Comparison of ENCODE assay signal across 14 mouse cellular contexts in genomic region chr16:94544540-94545105, GRCm38 (mm10). TPM values are rescaled to one million over a fixed set of nuclear protein-coding genes. Genes with fewer than 3 reads are reported as not detected.
DNase-seq lines count a peak whose midpoint lies in the region; ATAC-seq and TF ChIP-seq lines count a peak whose summit lies in the region.
"Had no signal": no experiment of that assay in that cellular context is flagged by ENCODE, and none has a peak within 500 bp of the region (broad histone marks: within the 10 kb centered on the region; RNA-seq: fewer than 3 reads in every experiment).

No protein-coding gene starts in this region.

- no peak for TF ChIP-seq EP300 in CH12.LX (IDR thresholded peaks at IDR 0.05; ENCODE audit: low read length)

- 41% methylated on average over 11 of the region's 11 CpGs for WGBS in heart, embryonic 10.5 days
- whole genome bisulfite sequencing in liver, embryonic 11.5 days, result 55% methylated on average over 11 of the region's 11 CpGs
- 49% methylated on average over 11 of the region's 11 CpGs for WGBS in neural tube, embryonic 15.5 days
- WGBS in midbrain, embryonic 11.5 days, result 74% methylated on average over 11 of the region's 11 CpGs

- no peak overlapping the region for H3K4me3 ChIP-seq in CH12.LX (replicated peaks in 1 of 3; ENCODE audit: low read depth in 2 of 3, low read length in 2 of 3, poor library complexity in 1 of 3)
- no peak overlapping the region for H3K4me3 ChIP-seq in heart, embryonic 10.5 days
- H3K4me3 ChIP-seq in liver, embryonic 11.5 days (ENCODE audit: low read depth, low read length), result no peak overlapping the region
- no peak overlapping the region for H3K4me3 ChIP-seq in neural tube, embryonic 15.5 days (replicated peaks)
- no peak overlapping the region for H3K4me3 ChIP-seq in midbrain, embryonic 11.5 days (ENCODE audit: low read depth, low read length)
- H3K4me3 ChIP-seq: hindbrain, embryonic 15.5 days; layer of hippocampus, adult 2 months; limb, embryonic 12.5 days had no signal

- H3K9me3 ChIP-seq in CH12.LX (replicated peaks; ENCODE audit: low read length), result no peaks in the 10 kb centered on the region
- no peaks in the 10 kb centered on the region for H3K9me3 ChIP-seq in heart, embryonic 10.5 days
- H3K9me3 ChIP-seq in liver, embryonic 11.5 days (ENCODE audit: control insufficient read depth, low read length), result no peaks in the 10 kb centered on the region
- no peaks in the 10 kb centered on the region for H3K9me3 ChIP-seq in neural tube, embryonic 15.5 days (replicated peaks)
- H3K9me3 ChIP-seq in midbrain, embryonic 11.5 days (ENCODE audit: control insufficient read depth, low read length), result no peaks in the 10 kb centered on the region
- H3K9me3 ChIP-seq: G1E; hindbrain, embryonic 15.5 days; limb, embryonic 12.5 days had no signal

- no peaks in the 10 kb centered on the region for H3K27me3 ChIP-seq in CH12.LX (replicated peaks)
- no peaks in the 10 kb centered on the region for H3K27me3 ChIP-seq in heart, embryonic 10.5 days (ENCODE audit: insufficient read depth, poor library complexity, severe bottlenecking)
- H3K27me3 ChIP-seq in liver, embryonic 11.5 days (replicated peaks; ENCODE audit: control insufficient read depth, insufficient read depth, low read length), result no peaks in the 10 kb centered on the region
- H3K27me3 ChIP-seq in neural tube, embryonic 15.5 days (replicated peaks), result no peaks in the 10 kb centered on the region
- H3K27me3 ChIP-seq in midbrain, embryonic 11.5 days (ENCODE audit: control insufficient read depth, insufficient read depth, low read length), result no peaks in the 10 kb centered on the region
- H3K27me3 ChIP-seq: hindbrain, embryonic 15.5 days; limb, embryonic 12.5 days had no signal

- no peak overlapping the region for H3K9ac ChIP-seq in CH12.LX (ENCODE audit: insufficient read depth, low read depth)
- H3K9ac ChIP-seq in liver, embryonic 11.5 days (ENCODE audit: low read depth, low read length), result no peak overlapping the region
- H3K9ac ChIP-seq in neural tube, embryonic 15.5 days (replicated peaks), result no peak overlapping the region
- no peak overlapping the region for H3K9ac ChIP-seq in midbrain, embryonic 11.5 days (ENCODE audit: low read length)
- H3K9ac ChIP-seq: hindbrain, embryonic 15.5 days; limb, embryonic 12.5 days had no signal

- no peak overlapping the region for H3K27ac ChIP-seq in CH12.LX (ENCODE audit: insufficient read depth, low read depth)
- peak overlapping the region; percentile 63 for H3K27ac ChIP-seq in heart, embryonic 10.5 days
- H3K27ac ChIP-seq in liver, embryonic 11.5 days (ENCODE audit: low read depth, low read length), result no peak overlapping the region
- no peak overlapping the region for H3K27ac ChIP-seq in neural tube, embryonic 15.5 days (replicated peaks)
- H3K27ac ChIP-seq in midbrain, embryonic 11.5 days (ENCODE audit: low read depth, low read length), result no peak overlapping the region
- H3K27ac ChIP-seq: hindbrain, embryonic 15.5 days; layer of hippocampus, adult 2 months; limb, embryonic 12.5 days had no signal

- ATAC-seq in liver, embryonic 11.5 days (replicated peaks; ENCODE audit: low FRiP score), result peak; percentile 58
- no peak for ATAC-seq in neural tube, embryonic 15.5 days (ENCODE audit: low FRiP score)
- ATAC-seq in midbrain, embryonic 11.5 days (ENCODE audit: low FRiP score), result no peak

- dilution Hi-C loops in CH12.LX (cut with MboI; ENCODE audit: extremely low pct_ligation_motif_present, extremely low pct_unique_long_range_greater_than_20kb, low sequenced_read_pairs), result no loop called here

- no peak for TF ChIP-seq RAD21 in CH12.LX (IDR thresholded peaks at IDR 0.05; ENCODE audit: low read depth, low read length)

- no peak for TF ChIP-seq POLR2A in CH12.LX (IDR thresholded peaks at IDR 0.05; ENCODE audit: low read depth, low read length)

- peaks cover 4 to 12% of the 10 kb centered on the region in 2 experiments; a peak in 2 of 4 replicates for H3K4me1 ChIP-seq in CH12.LX (ENCODE audit: control insufficient read depth in 1 of 2, insufficient read depth in 2 of 2)
- H3K4me1 ChIP-seq in heart, embryonic 10.5 days, result peaks cover 13% of the 10 kb centered on the region
- peaks cover 4% of the 10 kb centered on the region; the same call in 1 of the 2 replicates for H3K4me1 ChIP-seq in liver, embryonic 11.5 days (replicated peaks; ENCODE audit: control insufficient read depth, insufficient read depth, low read length)
- H3K4me1 ChIP-seq in neural tube, embryonic 15.5 days, result no peaks in the 10 kb centered on the region
- H3K4me1 ChIP-seq in midbrain, embryonic 11.5 days (ENCODE audit: control insufficient read depth, insufficient read depth, low read length), result no peaks in the 10 kb centered on the region
- H3K4me1 ChIP-seq: hindbrain, embryonic 15.5 days; limb, embryonic 12.5 days had no signal

- H3K79me2 ChIP-seq in CH12.LX (replicated peaks; ENCODE audit: control insufficient read depth, extremely low read depth, insufficient read depth, poor library complexity, severe bottlenecking), result no peaks in the 10 kb centered on the region

- no peaks in the 10 kb centered on the region for H3K36me3 ChIP-seq in CH12.LX (replicated peaks in 1 of 2; ENCODE audit: control insufficient read depth in 1 of 2, insufficient read depth in 1 of 2, low read length in 1 of 2)
- no peaks in the 10 kb centered on the region for H3K36me3 ChIP-seq in heart, embryonic 10.5 days
- no peaks in the 10 kb centered on the region for H3K36me3 ChIP-seq in liver, embryonic 11.5 days (ENCODE audit: control insufficient read depth, insufficient read depth, low read length)
- H3K36me3 ChIP-seq in neural tube, embryonic 15.5 days, result no peaks in the 10 kb centered on the region
- no peaks in the 10 kb centered on the region for H3K36me3 ChIP-seq in midbrain, embryonic 11.5 days (ENCODE audit: control insufficient read depth, insufficient read depth, low read length)
- H3K36me3 ChIP-seq: G1E; hindbrain, embryonic 15.5 days; limb, embryonic 12.5 days had no signal

- no peak overlapping the region for H3K4me2 ChIP-seq in CH12.LX (ENCODE audit: insufficient read depth, low read depth, poor library complexity, severe bottlenecking)
- H3K4me2 ChIP-seq in liver, embryonic 11.5 days, result no peak overlapping the region
- H3K4me2 ChIP-seq in neural tube, embryonic 15.5 days, result no peak overlapping the region
- H3K4me2 ChIP-seq in midbrain, embryonic 11.5 days, result no peak overlapping the region
- H3K4me2 ChIP-seq: hindbrain, embryonic 15.5 days; limb, embryonic 12.5 days had no signal

- in situ Hi-C loops in CH12.LX (cut with MboI; ENCODE audit: low pct_ligation_motif_present, low pct_unique_long_range_greater_than_20kb, low sequenced_read_pairs), result no loop called here

- no peak for TF ChIP-seq CTCF in CH12.LX (conservative IDR thresholded peaks at IDR 0.05 in 1 of 2, IDR thresholded peaks at IDR 0.05 in 1 of 2; ENCODE audit: low read depth in 2 of 2, low read length in 2 of 2)

- peak; percentile 16 for DNase-seq in 3T3-L1 (ENCODE audit: low read depth, low spot score)
- no peak for DNase-seq in CH12.LX (ENCODE audit: extremely low read depth)
- no peak for DNase-seq in heart, embryonic 10.5 days (ENCODE audit: low spot score)
- DNase-seq in liver, embryonic 11.5 days (ENCODE audit: low spot score), result no peak
- DNase-seq in frontal cortex, postnatal 10 days (ENCODE audit: low spot score in 2 of 2), result no peak
- DNase-seq in right cerebral cortex, postnatal 10 days (ENCODE audit: low spot score in 2 of 2), result no peak
- no peak for DNase-seq in midbrain, embryonic 11.5 days (ENCODE audit: low spot score, missing footprints)
- DNase-seq: cerebellum, postnatal 25 days; right cerebral cortex, postnatal 14 days had no signal

TF ChIP-seq in CH12.LX, 34 proteins besides CTCF, POLR2A, EP300 and RAD21:
- no peak for TF ChIP-seq HCFC1 (IDR thresholded peaks at IDR 0.05; ENCODE audit: low read depth, low read length)
- 0 out of 2 replicates have a peak, but pooled peaks have one; percentile 9 for TF ChIP-seq ETS1 (conservative IDR thresholded peaks at IDR 0.05; ENCODE audit: low read depth, low read length)
TF ChIP-seq in CH12.LX: peak in this region for 1.

RNA-seq across cellular contexts. Expression of gene Vps26c, which starts 18.0 kb away (rescaled TPM):
- 46.9 and 47.8 TPM in 2 replicates for total RNA-seq in CH12.LX (2012; rRNA removed)
- 74.4 and 75.5 TPM in 2 replicates for total RNA-seq in CH12.LX (2014; rRNA removed)
- polyA plus RNA-seq in CH12.LX (2012; ENCODE audit: insufficient read length, low read depth), result 40.0 and 43.5 TPM in 2 replicates
- polyA plus RNA-seq in heart, embryonic 10.5 days (2016; fragmentation: Nextera tagmentation; extraction: Ambion mirVana), result 60.0 and 61.4 TPM in 2 replicates
- polyA plus RNA-seq in liver, embryonic 11.5 days (2014; fragmentation: Nextera tagmentation; extraction: Ambion mirVana), result 37.3 and 39.3 TPM in 2 replicates
- 90.0 and 93.4 TPM in 2 replicates for polyA plus RNA-seq in neural tube, embryonic 15.5 days (2015; fragmentation: Nextera tagmentation; extraction: Ambion mirVana)
- 60.0 and 60.4 TPM in 2 replicates for polyA plus RNA-seq in midbrain, embryonic 11.5 days (2014; fragmentation: Nextera tagmentation; extraction: Ambion mirVana)

RNA-seq across cellular contexts. Expression of gene Dyrk1a, which starts 25.2 kb away (rescaled TPM):
- total RNA-seq in CH12.LX (2012; rRNA removed) (32.4 and 36.1 TPM in 2 replicates), CH12.LX (2014; rRNA removed) (39.2 and 40.4 TPM in 2 replicates)
- polyA plus RNA-seq in CH12.LX (2012; ENCODE audit: insufficient read length, low read depth), result 42.9 and 53.7 TPM in 2 replicates
- 7.7 and 8.1 TPM in 2 replicates for polyA plus RNA-seq in heart, embryonic 10.5 days (2016; fragmentation: Nextera tagmentation; extraction: Ambion mirVana)
- polyA plus RNA-seq in liver, embryonic 11.5 days (2014; fragmentation: Nextera tagmentation; extraction: Ambion mirVana), result 9.0 TPM in 2 replicates
- 8.9 and 9.5 TPM in 2 replicates for polyA plus RNA-seq in neural tube, embryonic 15.5 days (2015; fragmentation: Nextera tagmentation; extraction: Ambion mirVana)
- polyA plus RNA-seq in midbrain, embryonic 11.5 days (2014; fragmentation: Nextera tagmentation; extraction: Ambion mirVana), result 11.3 and 13.0 TPM in 2 replicates
